Mouse (Mus musculus): ENCODE measurements around the gene Psmd3. TPM values are rescaled to one million over a fixed set of nuclear protein-coding genes. Genes with fewer than 3 reads are reported as not detected.
A peak's percentile ranks its signal among the peaks of the same experiment; 100 is the strongest.

Gene Psmd3
- total RNA-seq, 1 experiment from 2014 or later, result 33.2 TPM

DNA sequence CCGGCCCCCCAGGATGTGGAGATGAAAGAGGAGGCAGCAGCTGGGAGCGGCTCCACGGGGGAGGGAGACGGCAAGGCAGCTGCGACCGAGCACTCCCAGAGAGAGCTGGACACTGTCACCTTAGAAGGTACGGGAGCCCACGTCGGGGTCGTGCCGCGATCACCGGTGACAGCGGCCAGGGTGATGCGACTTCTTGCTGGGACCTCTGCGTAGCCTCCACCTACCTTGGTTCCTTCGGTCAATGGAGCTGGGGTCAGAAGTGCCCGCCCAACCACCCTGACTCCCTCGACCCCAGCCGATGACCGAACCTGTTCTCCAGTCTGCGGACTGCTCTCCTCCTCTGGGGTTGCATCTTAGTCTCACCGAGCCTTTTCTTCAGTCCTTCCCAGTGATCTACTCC, 457 bp downstream of the Psmd3 start:
- ATAC-seq (ENCODE audit: extremely low read depth, insufficient number of reproducible peaks, low FRiP score, poor library complexity, severe bottlenecking), result no peak

DNA sequence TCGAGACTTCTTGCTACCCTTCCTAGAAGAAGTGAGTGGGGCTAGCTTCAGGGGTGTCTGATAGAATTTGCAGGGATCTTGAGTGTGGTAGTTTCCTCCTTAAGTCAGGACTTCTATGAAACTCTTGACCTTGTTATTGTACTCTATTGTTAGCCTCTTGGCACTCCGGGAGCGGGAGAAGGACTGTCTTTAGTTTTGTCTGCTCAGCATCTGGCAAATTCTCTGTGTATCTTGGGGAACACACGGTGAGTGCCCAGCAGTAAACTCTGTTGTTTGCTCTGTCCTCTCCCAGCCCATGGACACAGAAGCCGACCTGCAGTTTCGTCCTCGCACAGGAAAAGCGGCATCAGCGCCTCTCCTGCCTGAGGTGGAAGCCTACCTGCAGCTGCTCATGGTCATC, 3.3 kb downstream of the Psmd3 start:
- no peak for ATAC-seq (ENCODE audit: extremely low read depth, insufficient number of reproducible peaks, low FRiP score, poor library complexity, severe bottlenecking)

DNA sequence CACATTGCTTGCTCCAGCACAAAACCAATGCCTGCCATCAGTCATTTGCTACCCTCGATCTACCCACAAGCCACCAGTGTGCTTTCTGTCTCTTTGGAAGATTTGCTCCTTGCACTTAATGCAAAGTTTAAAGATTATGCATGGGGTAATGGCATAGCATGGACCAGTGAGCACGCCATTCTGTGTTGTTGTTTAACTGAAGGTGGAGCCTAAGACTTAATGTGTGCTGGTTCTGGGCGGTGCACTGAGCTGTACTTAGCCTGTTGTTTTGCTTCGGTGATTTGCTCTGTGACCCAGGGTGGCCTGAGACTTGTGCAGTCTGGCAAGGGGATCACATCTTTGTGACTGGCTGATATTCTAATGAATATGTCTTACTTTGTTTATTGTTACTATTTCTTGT, 4.6 kb downstream of the Psmd3 start:
- ATAC-seq (ENCODE audit: extremely low read depth, insufficient number of reproducible peaks, low FRiP score, poor library complexity, severe bottlenecking), result no peak

DNA sequence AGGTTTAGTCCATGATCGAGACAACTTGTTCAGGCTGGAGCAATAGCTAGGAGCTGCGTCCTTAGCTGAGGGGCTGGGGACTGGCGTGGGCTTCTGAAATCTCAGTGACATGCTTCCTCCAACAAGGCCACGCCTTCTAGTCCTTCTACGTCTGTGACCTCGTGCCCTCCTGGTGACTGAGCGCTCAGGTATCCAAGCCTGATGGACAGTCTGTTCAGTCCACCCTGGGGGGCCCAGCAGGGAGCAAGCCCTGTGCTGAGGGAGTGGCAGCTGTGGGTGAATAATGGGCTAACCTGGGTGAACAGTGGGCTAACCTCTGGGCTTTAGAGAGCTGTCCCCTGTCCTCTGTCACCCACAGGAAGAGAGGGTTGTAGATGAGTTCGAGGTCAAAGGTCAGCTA, 5.7 kb downstream of the Psmd3 start:
- ATAC-seq (ENCODE audit: extremely low read depth, insufficient number of reproducible peaks, low FRiP score, poor library complexity, severe bottlenecking), result no peak

DNA sequence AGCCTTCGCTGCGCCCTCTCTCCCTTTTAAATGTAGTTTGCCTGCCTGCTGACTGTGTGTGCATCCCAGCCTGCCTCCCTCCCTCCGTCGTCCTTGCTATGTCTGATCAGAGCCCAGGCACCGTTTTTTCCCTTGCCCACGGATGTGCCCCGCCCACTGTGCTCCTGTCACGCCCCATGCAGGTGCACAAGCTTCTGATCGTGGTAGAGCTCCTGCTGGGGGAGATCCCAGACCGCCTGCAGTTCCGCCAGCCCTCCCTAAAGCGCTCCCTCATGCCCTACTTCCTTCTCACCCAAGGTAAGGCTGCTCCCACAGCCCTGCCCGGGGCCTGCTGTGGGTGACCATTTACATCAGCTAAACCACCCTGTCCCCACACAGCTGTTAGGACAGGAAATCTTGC, 10.8 kb downstream of the Psmd3 start:
- no peak for ATAC-seq (ENCODE audit: extremely low read depth, insufficient number of reproducible peaks, low FRiP score, poor library complexity, severe bottlenecking)

DNA sequence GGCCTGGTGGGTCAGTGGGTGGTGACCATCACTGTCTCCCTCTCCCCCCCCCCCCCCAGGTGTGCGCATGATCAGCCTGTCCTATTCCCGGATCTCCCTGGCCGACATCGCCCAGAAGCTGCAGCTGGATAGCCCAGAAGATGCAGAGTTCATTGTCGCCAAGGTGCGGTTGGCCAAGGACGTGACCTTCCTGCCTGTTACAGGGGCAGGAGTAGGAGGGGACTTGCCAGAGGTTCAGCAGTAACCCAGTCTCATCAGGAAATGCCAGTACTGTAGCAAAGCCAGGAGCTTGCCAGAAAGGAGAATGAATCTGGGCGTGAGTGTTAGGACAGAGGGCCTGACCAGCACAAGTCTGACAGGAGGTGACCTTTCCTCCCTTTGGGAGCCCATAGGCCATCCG, 11.4 kb downstream of the Psmd3 start:
- no peak for ATAC-seq (ENCODE audit: extremely low read depth, insufficient number of reproducible peaks, low FRiP score, poor library complexity, severe bottlenecking)

DNA sequence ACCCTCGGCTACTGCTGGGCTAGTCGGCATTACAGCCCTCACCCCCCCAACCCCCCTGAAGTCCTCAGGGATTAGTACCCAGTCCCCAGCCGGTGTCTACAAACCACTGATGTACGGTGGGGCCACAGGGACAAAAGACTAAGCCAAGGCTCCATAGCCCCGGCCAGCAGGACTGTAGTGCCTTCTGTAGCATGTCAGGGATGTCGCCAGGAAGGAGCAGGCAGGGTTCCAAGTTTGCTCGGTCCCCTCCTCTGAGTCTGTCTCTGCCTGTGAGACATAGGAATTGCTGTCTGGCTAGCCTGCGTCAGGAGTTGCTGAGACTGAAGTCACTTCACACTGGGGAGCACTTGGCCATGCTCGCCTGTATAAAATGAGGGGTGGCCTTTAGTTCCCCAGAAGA, 11.9 kb downstream of the Psmd3 start:
- ATAC-seq (ENCODE audit: extremely low read depth, insufficient number of reproducible peaks, low FRiP score, poor library complexity, severe bottlenecking), result no peak

DNA sequence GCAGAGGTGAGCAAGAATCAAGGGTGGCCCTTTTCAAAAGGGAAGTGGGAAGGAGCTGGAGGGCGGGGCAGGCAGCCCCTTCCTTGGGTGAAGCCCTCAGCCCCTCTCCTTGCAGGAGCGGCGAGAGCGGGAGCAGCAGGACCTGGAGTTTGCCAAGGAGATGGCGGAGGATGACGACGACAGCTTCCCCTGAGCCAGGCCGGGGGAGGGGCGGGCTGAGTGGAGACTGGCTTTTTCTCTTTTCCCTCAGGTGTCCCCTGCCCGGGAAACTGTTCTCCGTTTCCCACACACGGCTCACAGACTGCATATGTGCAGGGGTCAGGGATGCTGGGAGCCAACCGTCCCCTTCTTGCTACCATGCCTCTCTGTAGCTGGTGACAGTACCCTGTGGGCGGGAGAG, 13.1 kb downstream of the Psmd3 start:
- ATAC-seq (ENCODE audit: extremely low read depth, insufficient number of reproducible peaks, low FRiP score, poor library complexity, severe bottlenecking), result no peak

DNA sequence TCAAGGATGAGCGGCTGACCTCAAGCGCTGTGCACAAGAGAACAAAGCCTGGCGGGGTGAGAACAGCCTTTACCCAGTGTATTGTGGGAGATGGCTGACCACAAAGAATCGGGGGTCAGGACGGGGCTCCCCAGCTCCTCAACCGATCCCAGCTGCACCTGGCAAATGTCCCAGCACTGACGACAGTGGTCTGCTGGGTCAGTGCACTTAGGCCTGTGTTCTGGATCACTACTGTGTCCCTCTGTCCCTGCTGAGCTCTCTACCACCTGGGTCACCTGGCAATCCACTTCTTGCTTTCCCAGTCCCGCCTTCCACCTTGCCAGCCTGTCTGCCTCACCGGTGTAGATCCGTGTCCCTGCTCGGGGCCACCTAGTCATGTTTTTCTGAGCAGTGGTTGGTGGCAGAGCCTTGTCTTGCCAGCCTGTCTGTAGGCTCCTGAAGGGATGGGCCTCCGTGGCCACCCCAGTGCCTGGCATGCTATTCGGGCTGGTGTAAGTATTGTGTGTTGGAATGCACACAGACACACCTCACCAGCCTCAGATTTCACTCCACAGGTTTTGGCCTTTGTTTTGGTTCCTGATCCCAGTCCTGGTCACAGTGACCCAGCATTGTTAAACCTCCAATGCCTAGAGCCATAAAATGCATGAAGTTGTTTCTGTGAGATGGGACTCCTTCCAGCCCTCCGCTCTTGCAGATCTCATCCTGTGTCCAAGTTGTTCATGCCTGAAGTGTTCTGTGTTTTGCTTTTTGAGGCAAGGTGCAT, 14.3 kb downstream of the Psmd3 start:
- ATAC-seq (ENCODE audit: extremely low read depth, insufficient number of reproducible peaks, low FRiP score, poor library complexity, severe bottlenecking), result no peak

DNA sequence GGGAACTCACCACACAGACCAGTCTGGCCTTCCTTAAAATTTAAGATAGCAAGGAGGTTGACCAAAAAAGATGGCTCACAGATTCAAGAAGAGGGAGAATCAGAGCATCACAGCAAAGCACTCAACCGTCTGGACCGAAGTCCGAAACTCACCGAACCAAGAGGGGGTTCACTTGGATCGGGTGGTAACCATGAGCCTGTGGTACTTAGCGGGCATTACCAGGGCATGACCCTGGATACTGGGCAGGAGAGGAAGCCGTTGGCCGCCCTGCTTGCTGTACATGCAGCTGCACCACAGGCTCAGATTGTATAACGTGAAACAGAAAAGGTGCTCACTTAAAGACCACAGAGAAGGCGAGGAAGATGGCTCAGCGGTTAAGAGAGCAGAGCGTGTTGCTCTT, 14.9 kb downstream of the Psmd3 start:
- ATAC-seq (ENCODE audit: extremely low read depth, insufficient number of reproducible peaks, low FRiP score, poor library complexity, severe bottlenecking), result no peak

DNA sequence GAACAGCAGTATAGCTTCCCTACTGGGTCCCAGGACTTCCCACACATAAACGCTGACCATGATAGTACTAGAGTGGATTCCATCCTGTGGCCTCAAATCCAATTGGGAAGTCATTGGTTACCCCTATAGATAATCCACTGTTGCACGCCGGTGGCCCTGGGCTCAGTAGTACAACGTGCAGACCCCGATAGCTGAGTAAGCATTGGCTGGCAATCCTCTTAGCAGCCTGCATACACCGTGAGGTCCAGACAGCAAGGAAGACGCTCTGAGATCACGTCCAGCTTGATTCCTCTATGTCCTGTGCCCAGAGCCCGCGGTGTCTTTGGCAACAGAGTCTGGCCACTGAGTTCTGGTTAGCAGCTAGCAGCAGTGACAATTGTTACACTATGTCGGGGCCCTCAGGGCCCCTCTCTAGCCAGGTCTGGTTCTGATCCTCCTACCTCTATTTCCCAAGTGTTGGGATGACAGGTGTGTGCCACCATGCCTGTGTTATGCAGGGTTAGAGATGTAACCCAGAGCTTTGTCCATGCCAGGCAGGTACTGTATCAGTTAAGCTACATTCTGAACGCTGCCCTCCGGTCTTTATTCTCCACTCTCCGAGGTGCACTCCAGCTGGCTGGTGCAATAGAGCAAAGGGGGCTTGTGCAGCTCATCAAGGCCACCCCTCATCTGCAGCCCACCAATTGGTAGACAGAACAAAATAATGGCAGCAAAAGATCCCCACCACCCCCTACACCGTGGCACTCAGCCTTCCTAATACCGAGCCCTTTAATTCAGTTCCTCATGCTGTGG, 16.7 kb downstream of the Psmd3 start:
- ATAC-seq (ENCODE audit: extremely low read depth, insufficient number of reproducible peaks, low FRiP score, poor library complexity, severe bottlenecking), result no peak

DNA sequence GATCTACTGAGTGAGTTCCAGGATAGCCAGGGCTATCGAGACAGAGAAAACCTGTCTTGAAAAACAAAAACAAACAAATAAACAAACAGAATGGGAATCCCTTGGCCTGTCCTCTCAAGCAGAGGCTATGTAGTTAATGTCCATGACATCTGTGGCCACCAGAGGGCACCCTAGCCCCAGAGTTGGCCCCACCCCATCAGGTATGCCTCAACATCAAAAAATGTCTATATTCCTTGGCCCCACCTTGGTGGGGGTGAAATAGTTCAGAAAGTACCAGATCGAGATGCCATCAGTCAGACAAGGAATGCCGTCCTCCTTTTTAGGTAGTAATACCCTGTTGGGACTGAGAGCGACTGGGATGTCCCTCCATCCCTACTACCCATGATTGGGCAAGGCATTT, 17.6 kb downstream of the Psmd3 start:
- ATAC-seq (ENCODE audit: extremely low read depth, insufficient number of reproducible peaks, low FRiP score, poor library complexity, severe bottlenecking), result peak; percentile 80

DNA sequence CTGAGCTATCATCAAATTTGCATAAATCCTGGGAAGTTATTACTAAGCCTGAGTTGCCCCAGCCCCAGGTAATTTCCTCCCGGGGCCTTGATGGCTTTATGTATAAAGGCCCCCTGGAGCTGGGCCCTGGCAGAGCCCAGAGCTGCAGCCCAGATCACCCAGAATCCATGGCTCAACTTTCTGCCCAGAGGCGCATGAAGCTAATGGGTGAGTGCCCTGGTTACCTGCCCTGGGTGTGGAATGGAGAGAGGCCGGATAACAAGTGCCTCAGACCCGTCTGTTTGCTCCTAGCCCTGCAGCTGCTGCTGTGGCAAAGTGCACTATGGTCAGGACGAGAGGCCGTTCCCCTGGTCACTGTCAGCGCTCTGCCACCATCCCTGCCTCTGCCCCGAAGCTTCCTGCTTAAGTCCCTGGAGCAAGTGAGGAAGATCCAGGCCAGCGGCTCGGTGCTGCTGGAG, 18.9 kb downstream of the Psmd3 start, which contains the start of gene Csf3:
Csf3 (plus strand) TSS at position 51 of the 458 bp plus-strand sequence.
- no peak for ATAC-seq (ENCODE audit: extremely low read depth, insufficient number of reproducible peaks, low FRiP score, poor library complexity, severe bottlenecking)

DNA sequence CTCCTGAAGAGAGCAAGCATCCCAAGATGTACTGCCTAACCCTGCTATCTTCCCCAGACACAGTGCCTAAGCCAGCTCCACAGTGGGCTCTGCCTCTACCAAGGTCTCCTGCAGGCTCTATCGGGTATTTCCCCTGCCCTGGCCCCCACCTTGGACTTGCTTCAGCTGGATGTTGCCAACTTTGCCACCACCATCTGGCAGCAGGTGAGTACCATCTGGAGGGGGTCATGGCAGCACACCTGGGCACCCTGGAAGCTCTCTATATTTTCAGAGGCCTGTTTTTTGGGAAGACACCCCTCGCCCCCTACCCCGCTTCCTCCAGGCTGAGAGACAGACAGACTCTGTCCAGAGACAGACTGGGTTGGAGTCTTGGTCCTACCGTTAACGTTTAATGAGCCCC, 20.0 kb downstream of the Psmd3 start:
- no peak for ATAC-seq (ENCODE audit: extremely low read depth, insufficient number of reproducible peaks, low FRiP score, poor library complexity, severe bottlenecking)

DNA sequence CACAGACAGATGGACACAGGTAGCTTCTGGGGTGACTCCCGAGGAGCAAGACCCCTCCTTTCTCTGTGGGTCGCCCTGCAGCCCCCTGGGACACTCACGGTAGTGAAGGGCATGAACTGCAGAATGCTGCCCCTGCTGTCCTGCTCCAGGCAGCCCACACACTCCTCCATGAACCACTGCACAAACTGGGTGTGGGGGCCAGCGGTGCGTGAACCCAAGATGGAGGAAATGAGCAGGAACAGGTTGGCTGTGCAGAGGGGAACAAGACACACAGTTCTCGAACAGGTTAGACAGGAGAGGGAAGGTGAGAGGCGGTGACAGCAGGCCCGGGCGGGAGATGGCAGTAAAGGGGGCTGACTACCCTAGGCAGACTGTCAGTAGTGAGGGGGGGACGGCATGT, 22.7 kb downstream of the Psmd3 start:
- no peak for ATAC-seq (ENCODE audit: extremely low read depth, insufficient number of reproducible peaks, low FRiP score, poor library complexity, severe bottlenecking)

DNA sequence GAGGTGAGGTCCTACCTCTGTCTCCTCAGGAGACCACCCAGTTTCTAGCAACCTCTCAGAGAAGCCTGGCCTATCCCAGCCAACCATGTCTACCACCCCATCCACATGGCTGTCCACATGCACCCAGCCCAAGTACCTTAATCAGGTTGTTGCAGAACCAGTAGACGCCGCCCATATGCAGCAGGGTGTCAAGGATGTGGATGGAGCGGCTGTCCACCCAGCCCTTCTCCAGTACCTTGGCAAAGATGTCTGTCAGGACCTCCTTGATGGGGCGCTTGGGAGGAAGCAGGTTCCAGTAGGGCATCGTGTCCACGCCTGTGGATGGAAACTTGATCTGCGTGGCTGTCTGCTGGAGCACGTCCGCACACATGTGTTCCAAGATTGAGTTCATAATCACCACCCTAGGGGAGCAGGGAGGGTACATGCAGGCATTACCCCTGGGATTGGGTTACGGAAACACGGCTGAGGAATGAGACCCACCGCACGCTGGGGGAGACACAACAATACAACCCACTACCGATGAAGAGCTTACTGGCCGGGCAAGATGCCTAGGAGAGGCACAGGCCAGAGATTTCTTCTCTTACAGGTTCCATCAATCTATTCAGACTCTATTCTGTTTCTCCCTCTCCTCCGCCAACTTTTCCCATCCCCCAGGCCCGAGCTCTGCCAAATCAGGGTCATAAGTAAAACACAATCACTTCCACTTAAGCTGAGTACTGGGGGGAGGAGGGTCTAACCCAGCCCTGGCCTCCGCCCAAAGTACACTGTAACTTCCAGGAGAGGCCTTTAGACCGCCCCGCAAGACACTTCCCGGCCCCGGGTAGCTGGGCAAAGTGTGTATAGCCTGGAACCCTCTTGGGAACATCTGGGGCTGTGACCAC, 25.3 kb downstream of the Psmd3 start:
- no peak for ATAC-seq (ENCODE audit: extremely low read depth, insufficient number of reproducible peaks, low FRiP score, poor library complexity, severe bottlenecking)

DNA sequence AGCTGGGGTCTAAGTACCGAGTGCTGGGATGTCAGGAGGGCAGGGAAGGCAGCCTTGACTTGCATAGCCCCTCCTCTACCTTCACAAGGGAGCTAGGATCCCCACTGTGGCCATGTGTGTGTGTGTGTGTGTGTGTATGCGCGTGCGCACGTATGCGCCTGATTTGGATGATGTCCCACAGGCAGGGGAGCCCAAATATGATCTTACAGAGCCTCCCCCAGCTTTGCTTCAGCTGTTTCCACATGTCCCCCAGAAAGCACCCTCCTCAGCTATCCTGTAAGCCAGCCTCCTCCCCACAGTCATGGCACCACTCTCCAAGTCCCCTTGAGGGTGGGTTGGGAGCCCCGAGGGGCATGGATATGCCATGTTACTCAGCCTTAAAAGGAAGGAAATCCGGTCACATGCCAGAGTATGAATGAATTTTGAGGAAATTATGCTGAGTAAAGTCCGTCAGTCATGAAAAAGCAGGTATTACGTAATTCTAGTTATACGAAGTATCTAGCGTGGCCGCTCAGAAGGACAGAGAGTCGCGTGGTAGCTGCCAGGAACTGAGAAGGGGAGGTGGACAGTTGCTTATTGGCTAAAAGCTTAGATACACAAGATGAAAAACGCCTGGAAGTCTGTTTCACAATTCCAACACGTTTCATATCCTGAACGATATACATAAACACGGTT, 26.1 kb downstream of the Psmd3 start:
- no peak for ATAC-seq (ENCODE audit: extremely low read depth, insufficient number of reproducible peaks, low FRiP score, poor library complexity, severe bottlenecking)

DNA sequence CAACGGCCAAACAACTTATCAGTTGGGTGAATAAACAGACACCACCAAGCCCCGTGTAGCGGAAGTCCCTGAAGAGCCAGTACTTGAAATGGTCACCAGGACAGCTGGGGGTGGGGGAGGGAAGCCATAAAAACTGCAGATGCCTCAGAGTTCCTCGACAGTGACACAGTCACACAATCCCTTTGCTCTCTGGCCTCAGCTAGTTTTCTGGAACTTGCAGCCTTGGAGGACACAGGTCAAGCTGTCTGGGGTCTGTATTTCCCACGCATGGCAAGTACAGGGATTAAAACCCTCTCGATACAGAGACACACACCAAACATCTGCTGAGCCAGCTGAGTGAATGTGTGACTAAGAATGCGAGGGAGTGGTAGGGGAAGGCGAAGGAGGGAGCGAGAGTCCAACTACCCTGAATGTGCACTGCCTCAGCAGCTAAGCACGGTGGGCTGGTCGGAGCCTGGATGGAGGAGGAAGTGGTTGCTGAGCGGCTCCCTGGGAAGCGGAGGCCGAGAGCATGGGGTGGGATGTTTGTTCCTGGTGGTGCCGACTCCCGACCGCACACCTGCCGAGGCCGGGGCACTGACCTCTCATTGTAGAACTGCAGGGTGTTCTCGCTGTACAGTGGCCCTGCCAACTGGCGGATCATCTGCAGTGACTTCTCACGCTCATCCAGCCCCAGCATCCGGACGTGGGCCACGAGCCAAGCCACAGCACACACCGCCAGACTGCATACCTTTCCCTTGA, 26.8 kb downstream of the Psmd3 start:
- ATAC-seq (ENCODE audit: extremely low read depth, insufficient number of reproducible peaks, low FRiP score, poor library complexity, severe bottlenecking), result no peak
